Mouse (Mus musculus): ENCODE results near the gene Csnk2a1.

DNA sequence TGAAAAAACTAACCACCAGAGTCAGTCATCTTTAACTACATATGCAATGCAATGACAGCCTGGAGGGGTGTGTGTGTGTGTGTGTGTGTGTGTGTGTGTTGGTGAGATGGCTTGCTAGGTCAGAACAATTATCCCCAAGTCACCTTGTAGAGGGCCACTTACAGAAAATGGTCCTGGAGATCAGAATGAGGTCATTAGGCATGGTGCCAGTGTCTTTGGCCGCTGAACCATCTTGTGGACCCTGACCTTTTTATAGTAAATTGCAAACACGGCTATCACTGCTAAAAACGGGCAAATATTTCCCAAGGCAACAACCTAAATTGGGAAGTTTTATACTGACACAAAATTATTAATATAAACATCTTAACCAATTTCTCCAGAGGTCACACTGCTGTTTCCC is 14.8 kb upstream of the Csnk2a1 start:
- TF ChIP-seq POLR2AphosphoS2 (IDR thresholded peaks at IDR 0.05; ENCODE audit: insufficient read length, low read depth) (no peak), TCF12 (IDR thresholded peaks at IDR 0.05; ENCODE audit: insufficient read depth, poor library complexity, severe bottlenecking) (no peak), POLR2A (IDR thresholded peaks at IDR 0.05; ENCODE audit: insufficient read length, low read depth) (no peak), MAX (IDR thresholded peaks at IDR 0.05; ENCODE audit: low read depth) (no peak), USF1 (IDR thresholded peaks at IDR 0.05; ENCODE audit: low read depth) (no peak), E2F4 (IDR thresholded peaks at IDR 0.05; ENCODE audit: insufficient read depth) (no peak)
